Mouse (Mus musculus): ENCODE results near the gene Robo4. TPM values are rescaled to one million over a fixed set of nuclear protein-coding genes. Genes with fewer than 3 reads are reported as not detected.

The Robo4 gene
- polyA plus RNA-seq, 1 experiment from 2014 or later: 5.9 TPM

- Histone ChIP-seq H3K4me2 (replicated peaks) (no peak overlapping the region), H3K36me3 (replicated peaks; ENCODE audit: control insufficient read depth, insufficient read depth) (no peaks in the 10 kb centered on the region), H3K27ac (no peak overlapping the region), H3K9ac (no peak overlapping the region), H3K4me1 (replicated peaks; ENCODE audit: control insufficient read depth, insufficient read depth, low read length) (peaks cover 26% of the 10 kb centered on the region), H3K9me3 (ENCODE audit: control insufficient read depth, low read length) (no peaks in the 10 kb centered on the region), H3K27me3 (ENCODE audit: control insufficient read depth, insufficient read depth, low read length) (peaks cover 54% of the 10 kb centered on the region), H3K4me3 (replicated peaks; ENCODE audit: low read length) (no peak overlapping the region)
- 4% methylated on average over 14 of the region's 14 CpGs for WGBS
- DNase-seq (ENCODE audit: low spot score) (no peak), ATAC-seq (ENCODE audit: low FRiP score) (no peak)
Observed at GRCm38 (mm10) chr9:37434932-37435331, 33.2 kb downstream of the Robo4 start.

- no peak for ATAC-seq (ENCODE audit: low FRiP score)
- no peak for DNase-seq (ENCODE audit: low spot score)
- no peaks in the 10 kb centered on the region for H3K9me3 ChIP-seq (ENCODE audit: control insufficient read depth, low read length)
- no peak overlapping the region for H3K4me2 ChIP-seq (replicated peaks)
- no peak overlapping the region for H3K9ac ChIP-seq
- no peak overlapping the region for H3K4me3 ChIP-seq (replicated peaks; ENCODE audit: low read length)
- H3K27ac ChIP-seq: no peak overlapping the region
- peaks cover 26% of the 10 kb centered on the region for H3K4me1 ChIP-seq (replicated peaks; ENCODE audit: control insufficient read depth, insufficient read depth, low read length)
- peaks cover 52% of the 10 kb centered on the region for H3K27me3 ChIP-seq (ENCODE audit: control insufficient read depth, insufficient read depth, low read length)
- 6% methylated on average over 4 of the region's 4 CpGs for WGBS
- H3K36me3 ChIP-seq (replicated peaks; ENCODE audit: control insufficient read depth, insufficient read depth): no peaks in the 10 kb centered on the region
Observed at GRCm38 (mm10) chr9:37435616-37436015, 33.9 kb downstream of the Robo4 start.

GRCm38 (mm10) chr9:37437772-37438735 is 36.4 kb downstream of the Robo4 start:
- Histone ChIP-seq H3K4me3 (replicated peaks; ENCODE audit: low read length) (no peak overlapping the region), H3K9ac (no peak overlapping the region), H3K36me3 (replicated peaks; ENCODE audit: control insufficient read depth, insufficient read depth) (no peaks in the 10 kb centered on the region), H3K4me1 (replicated peaks; ENCODE audit: control insufficient read depth, insufficient read depth, low read length) (peaks cover 16% of the 10 kb centered on the region), H3K27me3 (ENCODE audit: control insufficient read depth, insufficient read depth, low read length) (peaks cover 28% of the 10 kb centered on the region), H3K4me2 (replicated peaks) (no peak overlapping the region), H3K9me3 (ENCODE audit: control insufficient read depth, low read length) (no peaks in the 10 kb centered on the region), H3K27ac (no peak overlapping the region)
- DNase-seq (ENCODE audit: low spot score): no peak
- 28% methylated on average over 3 of the region's 3 CpGs for WGBS
- ATAC-seq (ENCODE audit: low FRiP score): peak; percentile 54; the same call in 1 of the 2 replicates

- Histone ChIP-seq H3K4me2 (replicated peaks) (no peak overlapping the region), H3K4me3 (replicated peaks; ENCODE audit: low read length) (no peak overlapping the region), H3K9me3 (ENCODE audit: control insufficient read depth, low read length) (no peaks in the 10 kb centered on the region), H3K27me3 (ENCODE audit: control insufficient read depth, insufficient read depth, low read length) (peaks cover 19% of the 10 kb centered on the region; the same call in 1 of the 2 replicates), H3K36me3 (replicated peaks; ENCODE audit: control insufficient read depth, insufficient read depth) (no peaks in the 10 kb centered on the region), H3K9ac (no peak overlapping the region), H3K4me1 (replicated peaks; ENCODE audit: control insufficient read depth, insufficient read depth, low read length) (peaks cover 45% of the 10 kb centered on the region), H3K27ac (no peak overlapping the region)
- no peak for ATAC-seq (ENCODE audit: low FRiP score)
- WGBS: 1% methylated on average over 5 of the region's 5 CpGs
- no peak for DNase-seq (ENCODE audit: low spot score)
Observed at GRCm38 (mm10) chr9:37452401-37452800, 50.7 kb downstream of the Robo4 start.

- H3K27me3 ChIP-seq (ENCODE audit: control insufficient read depth, insufficient read depth, low read length): peaks cover 24% of the 10 kb centered on the region
- no peak overlapping the region for H3K27ac ChIP-seq
- no peaks in the 10 kb centered on the region for H3K9me3 ChIP-seq (ENCODE audit: control insufficient read depth, low read length)
- ATAC-seq (ENCODE audit: low FRiP score): no peak
- H3K36me3 ChIP-seq (replicated peaks; ENCODE audit: control insufficient read depth, insufficient read depth): no peaks in the 10 kb centered on the region
- H3K9ac ChIP-seq: no peak overlapping the region
- H3K4me2 ChIP-seq (replicated peaks): no peak overlapping the region
- 25% methylated on average over 4 of the region's 4 CpGs for WGBS
- H3K4me3 ChIP-seq (replicated peaks; ENCODE audit: low read length): no peak overlapping the region
- DNase-seq (ENCODE audit: low spot score): no peak
- H3K4me1 ChIP-seq (replicated peaks; ENCODE audit: control insufficient read depth, insufficient read depth, low read length): peaks cover 53% of the 10 kb centered on the region
Observed at GRCm38 (mm10) chr9:37453328-37453727, 51.6 kb downstream of the Robo4 start.

GRCm38 (mm10) chr9:37454011-37454492 is 52.4 kb downstream of the Robo4 start:
- ATAC-seq (ENCODE audit: low FRiP score): peak; percentile 67; the same call in 1 of the 2 replicates
- Histone ChIP-seq H3K9me3 (ENCODE audit: control insufficient read depth, low read length) (no peaks in the 10 kb centered on the region), H3K4me3 (replicated peaks; ENCODE audit: low read length) (no peak overlapping the region), H3K4me1 (replicated peaks; ENCODE audit: control insufficient read depth, insufficient read depth, low read length) (peaks cover 59% of the 10 kb centered on the region), H3K27me3 (ENCODE audit: control insufficient read depth, insufficient read depth, low read length) (peaks cover 27% of the 10 kb centered on the region), H3K9ac (no peak overlapping the region), H3K36me3 (replicated peaks; ENCODE audit: control insufficient read depth, insufficient read depth) (no peaks in the 10 kb centered on the region), H3K4me2 (replicated peaks) (no peak overlapping the region), H3K27ac (no peak overlapping the region)
- no peak for DNase-seq (ENCODE audit: low spot score)
- 3% methylated on average over 5 of the region's 6 CpGs for WGBS

GRCm38 (mm10) chr9:37454991-37455390 is 53.3 kb downstream of the Robo4 start:
- H3K9me3 ChIP-seq (ENCODE audit: control insufficient read depth, low read length): no peaks in the 10 kb centered on the region
- peaks cover 34% of the 10 kb centered on the region for H3K27me3 ChIP-seq (ENCODE audit: control insufficient read depth, insufficient read depth, low read length)
- no peak overlapping the region for H3K9ac ChIP-seq
- no peak overlapping the region for H3K4me3 ChIP-seq (replicated peaks; ENCODE audit: low read length)
- H3K4me2 ChIP-seq (replicated peaks): no peak overlapping the region
- H3K27ac ChIP-seq: peak overlapping the region; percentile 55; the same call in 1 of the 2 replicates
- WGBS: 1% methylated on average over 3 of the region's 3 CpGs
- no peaks in the 10 kb centered on the region for H3K36me3 ChIP-seq (replicated peaks; ENCODE audit: control insufficient read depth, insufficient read depth)
- ATAC-seq (ENCODE audit: low FRiP score) (no peak), DNase-seq (ENCODE audit: low spot score) (no peak)
- H3K4me1 ChIP-seq (replicated peaks; ENCODE audit: control insufficient read depth, insufficient read depth, low read length): peaks cover 67% of the 10 kb centered on the region

GRCm38 (mm10) chr9:37455868-37456267 is 54.2 kb downstream of the Robo4 start:
- peak overlapping the region; percentile 50 for H3K4me2 ChIP-seq (replicated peaks)
- ATAC-seq (ENCODE audit: low FRiP score) (no peak), DNase-seq (ENCODE audit: low spot score) (no peak)
- H3K4me1 ChIP-seq (replicated peaks; ENCODE audit: control insufficient read depth, insufficient read depth, low read length): peaks cover 67% of the 10 kb centered on the region
- no peaks in the 10 kb centered on the region for H3K9me3 ChIP-seq (ENCODE audit: control insufficient read depth, low read length)
- H3K27ac ChIP-seq: 0 out of 2 replicates have a peak overlapping the region, but pooled peaks have one; percentile 48
- H3K4me3 ChIP-seq (replicated peaks; ENCODE audit: low read length): peak overlapping the region; percentile 27; the same call in 1 of the 2 replicates
- no peak overlapping the region for H3K9ac ChIP-seq
- H3K27me3 ChIP-seq (ENCODE audit: control insufficient read depth, insufficient read depth, low read length): peaks cover 35% of the 10 kb centered on the region
- WGBS: 2% methylated on average over 8 of the region's 8 CpGs
- H3K36me3 ChIP-seq (replicated peaks; ENCODE audit: control insufficient read depth, insufficient read depth): no peaks in the 10 kb centered on the region

- H3K9me3 ChIP-seq (ENCODE audit: control insufficient read depth, low read length): no peaks in the 10 kb centered on the region
- H3K4me1 ChIP-seq (replicated peaks; ENCODE audit: control insufficient read depth, insufficient read depth, low read length): peaks cover 64% of the 10 kb centered on the region
- H3K27ac ChIP-seq: peak overlapping the region; percentile 48; the same call in 1 of the 2 replicates
- H3K4me3 ChIP-seq (replicated peaks; ENCODE audit: low read length): peak overlapping the region; percentile 27
- peak overlapping the region; percentile 50 for H3K4me2 ChIP-seq (replicated peaks)
- H3K9ac ChIP-seq: peak overlapping the region; percentile 32; the same call in 1 of the 2 replicates
- 1% methylated on average over 20 of the region's 20 CpGs for WGBS
- H3K36me3 ChIP-seq (replicated peaks; ENCODE audit: control insufficient read depth, insufficient read depth): no peaks in the 10 kb centered on the region
- ATAC-seq (ENCODE audit: low FRiP score): peak; percentile 83
- DNase-seq (ENCODE audit: low spot score): peak; percentile 78
- H3K27me3 ChIP-seq (ENCODE audit: control insufficient read depth, insufficient read depth, low read length): peaks cover 35% of the 10 kb centered on the region
Observed at GRCm38 (mm10) chr9:37456481-37456910, 54.8 kb downstream of the Robo4 start.
